Mouse (Mus musculus) A20 (cell line): Measurements from ENCODE around the gene Poc1b.

Source experiments
- DNase-seq: peaks from one replicate; pipeline ENCODE4 v3.0.0-alpha.2; 2011; ENCODE audit warnings: low read depth, low spot score

Poc1b gene

GRCm38 (mm10) chr10:99226782-99227181 is 119.9 kb downstream of the Poc1b start:
- no peak for DNase-seq

- no peak for DNase-seq
These were observed 121.4 kb downstream of the Poc1b start for GRCm38 (mm10) chr10:99227968-99228864.

GRCm38 (mm10) chr10:99229031-99229684 is 122.3 kb downstream of the Poc1b start:
- no peak for DNase-seq

GRCm38 (mm10) chr10:99232518-99233227 is 125.8 kb downstream of the Poc1b start:
- DNase-seq = no peak

- DNase-seq = no peak
These were observed 127.5 kb downstream of the Poc1b start for GRCm38 (mm10) chr10:99234336-99234735.

- DNase-seq = no peak
These were observed 128.2 kb downstream of the Poc1b start for GRCm38 (mm10) chr10:99235081-99235480.

- no peak for DNase-seq
These were observed 130.5 kb downstream of the Poc1b start for GRCm38 (mm10) chr10:99237205-99237832.

GRCm38 (mm10) chr10:99238537-99238936 is 131.7 kb downstream of the Poc1b start:
- no peak for DNase-seq

GRCm38 (mm10) chr10:99241284-99241828 is 134.5 kb downstream of the Poc1b start:
- no peak for DNase-seq

GRCm38 (mm10) chr10:99241829-99242711 is 135.2 kb downstream of the Poc1b start:
- DNase-seq = no peak

GRCm38 (mm10) chr10:99242721-99243120 is 135.9 kb downstream of the Poc1b start:
- DNase-seq = no peak

GRCm38 (mm10) chr10:99243907-99244489 is 137.2 kb downstream of the Poc1b start:
- DNase-seq = no peak

- no peak for DNase-seq
These were observed 137.9 kb downstream of the Poc1b start for GRCm38 (mm10) chr10:99244655-99245260.

- no peak for DNase-seq
These were observed 140.1 kb downstream of the Poc1b start for GRCm38 (mm10) chr10:99246797-99247508.
